ENCODE assay signal across 8 mouse cellular contexts in genomic region chr2:155276195-155276594, GRCm38 (mm10). TPM values are rescaled to one million over a fixed set of nuclear protein-coding genes. Genes with fewer than 3 reads are reported as not detected.
DNase-seq lines count a peak whose midpoint lies in the region; ATAC-seq lines count a peak whose summit lies in the region.

Gene Map1lc3a (plus strand): TSS chr2:155276297.

- peaks cover 1% of the 10 kb centered on the region for H3K27me3 ChIP-seq in megakaryocyte, embryonic 14.5 days (replicated peaks)

- peaks cover 23% of the 10 kb centered on the region for H3K36me3 ChIP-seq in megakaryocyte, embryonic 14.5 days (replicated peaks; ENCODE audit: low read length)

- peak within 1 kb of the TSS; percentile 98 for H3K4me3 ChIP-seq in megakaryocyte, embryonic 14.5 days (replicated peaks)

- H3K9me3 ChIP-seq in megakaryocyte, embryonic 14.5 days: no peaks in the 10 kb centered on the region

- peaks cover 19% of the 10 kb centered on the region for H3K4me1 ChIP-seq in megakaryocyte, embryonic 14.5 days

- ATAC-seq in common myeloid progenitor, adult 5-6 weeks (replicated peaks; ENCODE audit: low read depth, poor library complexity, severe bottlenecking): peak; percentile 91

- DNase-seq in ZHBTc4 (ENCODE audit: low read depth, low spot score): peak; percentile 99
- peak; percentile 89 to 91 for DNase-seq in gastrocnemius, adult 8-10 months (ENCODE audit: low spot score in 2 of 2)
- DNase-seq in hindlimb bud, embryonic 11.5 days (ENCODE audit: extremely low spot score, low read depth, low spot score): peak; percentile 97
- DNase-seq in left cerebral cortex, adult 8-10 months (ENCODE audit: low spot score in 2 of 2): peak; percentile 97 to 98
- peak; percentile 99 for DNase-seq in right cerebral cortex, postnatal 10 days (ENCODE audit: low spot score in 2 of 2)
- peak; percentile 95 for DNase-seq in urinary bladder, postnatal 25 days (ENCODE audit: low spot score)

RNA-seq across cellular contexts. Expression of gene Map1lc3a, which starts in this region (rescaled TPM):
- total RNA-seq in common myeloid progenitor, adult 5-6 weeks (2017): 0.37 and 1.2 TPM in 2 replicates
- total RNA-seq in gastrocnemius, adult 8-10 months (2022): 100 to 1,000 TPM; 218 to 307 (median 227) TPM
- 100 to 1,000 TPM; 303 to 332 (median 311) TPM for total RNA-seq in left cerebral cortex, adult 8-10 months (2022)
- 47.3 and 56.9 TPM in 2 replicates for polyA plus RNA-seq in megakaryocyte, embryonic 14.5 days (2012; ENCODE audit: insufficient read depth, low replicate concordance)

Comparison
In these comparisons a context has a peak if more than half of its experiments do, and no peak if none do; other contexts are left out.
1. Peak in every context shown above with its lines: DNase-seq, ATAC-seq and H3K4me3 ChIP-seq.
2. RNA of gene Map1lc3a (total RNA-seq): 303 to 332 TPM in left cerebral cortex, adult 8-10 months and 218 to 307 TPM in gastrocnemius, adult 8-10 months; 0.37 to 1.2 TPM in common myeloid progenitor, adult 5-6 weeks; every median in the first group is over 10 times any median in the second.